Mouse (Mus musculus) c-Kit-positive CD71-positive TER-119-negative erythroid progenitor cells, embryonic 14.5 days (primary cell): ENCODE measurements at regions not wholly inside any gene's neighbourhood (a gene's known extent, or its start where the extent isn't known, plus 50 kb on each side); places are given as distances from the start of the nearest gene placed in this dataset.

Experiments used
- DNase-seq: peaks from one replicate; pipeline ENCODE4 v3.0.0-alpha.2; 2013; ENCODE audit warnings: low read depth

- DNase-seq = no peak
Observed at GRCm38 (mm10) chr6:14407754-14408153, 347.3 kb downstream of the Ppp1r3a start.

DNA sequence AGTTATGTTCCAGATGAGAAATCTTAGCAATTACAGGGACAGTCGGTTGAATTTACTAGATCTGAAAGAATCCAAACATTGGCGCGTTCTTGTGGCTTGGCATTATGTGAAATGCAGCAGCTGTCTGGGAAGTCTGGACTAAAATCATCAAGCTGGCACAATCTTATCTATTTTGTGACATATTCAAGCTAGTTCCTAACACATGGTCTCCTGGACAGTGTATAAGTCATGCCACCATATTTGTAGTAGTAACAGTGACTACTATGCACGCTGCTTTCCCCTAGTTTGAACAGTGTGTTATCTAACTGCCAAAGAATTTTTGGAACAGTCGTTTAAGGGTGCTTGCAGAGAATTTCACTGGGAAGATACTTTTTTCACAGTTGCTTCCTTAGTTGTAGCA is 396.8 kb downstream of the Ppp1r3a start:
- no peak for DNase-seq
